9 mouse cellular contexts compared by ENCODE assay signal in the genomic region with DNA sequence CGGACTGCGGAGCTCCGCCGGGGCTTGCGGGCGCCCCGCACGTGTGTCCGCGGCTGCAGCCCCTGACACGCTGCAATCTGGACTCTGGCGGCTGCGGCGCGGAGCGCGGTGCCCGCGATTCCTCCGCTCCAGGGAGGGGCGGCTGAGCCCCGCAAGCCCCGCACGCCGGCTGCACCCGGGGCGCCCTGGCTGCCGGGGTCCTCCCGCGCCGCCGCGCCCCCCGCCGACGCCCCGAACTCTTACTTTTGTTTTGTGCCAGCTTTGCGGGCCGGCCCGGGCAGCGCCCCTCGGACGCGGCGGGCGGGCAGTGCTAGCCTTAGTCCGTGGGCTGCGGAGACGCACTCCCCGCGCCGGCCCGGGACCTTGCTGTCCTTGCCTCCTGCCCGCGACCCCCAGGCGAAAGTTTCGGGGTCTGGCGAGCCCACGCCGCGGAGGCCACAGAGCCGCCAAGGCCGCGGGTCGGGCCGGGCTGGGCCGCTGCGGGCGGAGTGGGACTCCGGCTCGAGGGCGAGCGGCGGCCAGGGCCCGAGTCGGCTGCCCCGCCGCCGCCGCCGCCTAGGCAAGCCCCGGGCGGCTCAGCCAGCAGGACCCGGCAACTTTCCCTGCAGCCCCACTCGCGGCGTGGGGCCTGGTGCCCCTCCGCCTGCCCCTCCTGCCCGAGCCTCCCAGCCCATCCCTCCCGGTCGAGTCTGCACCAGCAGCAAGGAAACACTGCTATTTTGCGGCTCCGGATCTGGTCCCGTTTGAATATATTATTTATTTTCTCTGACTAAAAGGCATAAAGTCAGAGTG. TPM values are rescaled to one million over a fixed set of nuclear protein-coding genes. Genes with fewer than 3 reads are reported as not detected.
DNase-seq lines count a peak whose midpoint lies in the region; ATAC-seq and TF ChIP-seq lines count a peak whose summit lies in the region.
"Had no signal": no experiment of that assay in that cellular context is flagged by ENCODE, and none has a peak within 500 bp of the region (broad histone marks: within the 10 kb centered on the region; RNA-seq: fewer than 3 reads in every experiment).

No protein-coding gene starts in this region.

- H3K4me1 ChIP-seq in kidney, adult 2 months (ENCODE audit: control insufficient read depth, insufficient read depth, low read length), result peaks cover 5% of the 10 kb centered on the region; the same call in 1 of the 2 replicates
- H3K4me1 ChIP-seq in embryonic facial prominence, embryonic 12.5 days, result peaks cover 21% of the 10 kb centered on the region
- H3K4me1 ChIP-seq in liver, embryonic 12.5 days, result peaks cover 18% of the 10 kb centered on the region
- peaks cover 32% of the 10 kb centered on the region for H3K4me1 ChIP-seq in neural tube, embryonic 15.5 days

- TF ChIP-seq POLR2A in kidney, adult 2 months (IDR thresholded peaks at IDR 0.05; ENCODE audit: low read depth, low read length), result no peak

- no peaks in the 10 kb centered on the region for H3K9me3 ChIP-seq in embryonic facial prominence, embryonic 12.5 days
- no peaks in the 10 kb centered on the region for H3K9me3 ChIP-seq in liver, embryonic 12.5 days (replicated peaks)
- no peaks in the 10 kb centered on the region for H3K9me3 ChIP-seq in neural tube, embryonic 15.5 days (replicated peaks)

- peak; percentile 45 for DNase-seq in kidney, adult 2 months
- DNase-seq in kidney, adult 8-10 months, result no peak
- DNase-seq in NIH3T3 (ENCODE audit: low read depth), result peak; percentile 62
- DNase-seq in heart, postnatal 14 days, result peak; percentile 54 to 66
- DNase-seq in right cerebral cortex, adult 18-20 months, result no peak

- H3K36me3 ChIP-seq in kidney, adult 2 months (ENCODE audit: control insufficient read depth, insufficient read depth, low read length), result peaks cover 3% of the 10 kb centered on the region; the same call in 1 of the 2 replicates
- peaks cover 10% of the 10 kb centered on the region for H3K36me3 ChIP-seq in embryonic facial prominence, embryonic 12.5 days
- peaks cover 5% of the 10 kb centered on the region; the same call in 1 of the 2 replicates for H3K36me3 ChIP-seq in liver, embryonic 12.5 days
- 0 out of 2 replicates have a peak, but pooled peaks cover 5% of the 10 kb centered on the region for H3K36me3 ChIP-seq in neural tube, embryonic 15.5 days

- H3K27me3 ChIP-seq in kidney, adult 2 months (replicated peaks; ENCODE audit: control insufficient read depth, insufficient read depth, low read length), result no peaks in the 10 kb centered on the region
- H3K27me3 ChIP-seq in embryonic facial prominence, embryonic 12.5 days, result peaks cover 4% of the 10 kb centered on the region; the same call in 1 of the 2 replicates
- peaks cover 77% of the 10 kb centered on the region for H3K27me3 ChIP-seq in liver, embryonic 12.5 days (replicated peaks)
- peaks cover 4% of the 10 kb centered on the region for H3K27me3 ChIP-seq in neural tube, embryonic 15.5 days (replicated peaks)

- peak overlapping the region; percentile 100 for H3K4me3 ChIP-seq in kidney, adult 2 months (ENCODE audit: insufficient read depth, low read depth, low read length)
- H3K4me3 ChIP-seq in embryonic facial prominence, embryonic 12.5 days, result peak overlapping the region; percentile 96
- H3K4me3 ChIP-seq in liver, embryonic 12.5 days, result peak overlapping the region; percentile 64
- H3K4me3 ChIP-seq in neural tube, embryonic 15.5 days (replicated peaks), result peak overlapping the region; percentile 78

- peak overlapping the region; percentile 75 for H3K27ac ChIP-seq in kidney, adult 2 months (ENCODE audit: insufficient read depth, low read depth, low read length)
- H3K27ac ChIP-seq in embryonic facial prominence, embryonic 12.5 days, result peak overlapping the region; percentile 95
- peak overlapping the region; percentile 41 for H3K27ac ChIP-seq in liver, embryonic 12.5 days
- peak overlapping the region; percentile 86 for H3K27ac ChIP-seq in neural tube, embryonic 15.5 days (replicated peaks)

- ATAC-seq in embryonic facial prominence, embryonic 12.5 days (ENCODE audit: insufficient number of reproducible peaks, insufficient read depth, low FRiP score, low TSS enrichment), result 0 out of 2 replicates have a peak, but pooled peaks have one; percentile 5
- ATAC-seq in liver, embryonic 12.5 days, result no peak
- peak; percentile 54 for ATAC-seq in neural tube, embryonic 15.5 days (ENCODE audit: low FRiP score)

- intact Hi-C loops in heart, postnatal 14 days (cut with DNase I), result loop anchor here (2.0 to 5.0 kb wide), 7 partner anchors 39 to 544 kb away; no protein-coding TSS in a partner anchor

- H3K4me2 ChIP-seq in embryonic facial prominence, embryonic 12.5 days (replicated peaks), result peak overlapping the region; percentile 77
- H3K4me2 ChIP-seq in liver, embryonic 12.5 days, result peak overlapping the region; percentile 75
- H3K4me2 ChIP-seq in neural tube, embryonic 15.5 days, result peak overlapping the region; percentile 65

- no peak for TF ChIP-seq CTCF in kidney, adult 2 months (conservative IDR thresholded peaks at IDR 0.05; ENCODE audit: insufficient read depth, insufficient read length, low read depth, low read length)

- H3K9ac ChIP-seq in embryonic facial prominence, embryonic 12.5 days, result peak overlapping the region; percentile 99
- peak overlapping the region; percentile 74 for H3K9ac ChIP-seq in liver, embryonic 12.5 days
- peak overlapping the region; percentile 75 for H3K9ac ChIP-seq in neural tube, embryonic 15.5 days (replicated peaks)

- WGBS in kidney, adult 2 months, result under 1% methylated on average over 94 of the region's 94 CpGs
- WGBS in embryonic facial prominence, embryonic 12.5 days, result 1% methylated on average over 80 of the region's 94 CpGs
- under 1% methylated on average over 92 of the region's 94 CpGs for WGBS in liver, embryonic 12.5 days (ENCODE audit: insufficient replicate concordance)
- WGBS in neural tube, embryonic 15.5 days, result under 1% methylated on average over 85 of the region's 94 CpGs

RNA-seq across cellular contexts. Expression of a gene that starts 0.5 kb away (rescaled TPM):
- 0.10 and 0.45 TPM in 2 replicates for polyA plus RNA-seq in kidney, adult 2 months (2012; rRNA removed)
- 7.5 and 8.7 TPM in 2 replicates for polyA plus RNA-seq in embryonic facial prominence, embryonic 12.5 days (2016; fragmentation: Nextera tagmentation; extraction: Ambion mirVana)
- total RNA-seq in heart, postnatal 14 days (2021), result not detected
- polyA plus RNA-seq in liver, embryonic 12.5 days (2016; fragmentation: Nextera tagmentation; extraction: Ambion mirVana), result 0.23 TPM in 1 of 2 replicates, not detected in the other
- 13.5 and 18.4 TPM in 2 replicates for polyA plus RNA-seq in neural tube, embryonic 15.5 days (2015; fragmentation: Nextera tagmentation; extraction: Ambion mirVana)
- total RNA-seq: neutrophil, adult 5-6 weeks had no signal

RNA-seq across cellular contexts. Expression of a gene that starts 5.9 kb away (rescaled TPM):
- polyA plus RNA-seq in kidney, adult 2 months (2012; rRNA removed), result 46.5 and 47.1 TPM in 2 replicates
- 51.0 and 51.5 TPM in 2 replicates for polyA plus RNA-seq in embryonic facial prominence, embryonic 12.5 days (2016; fragmentation: Nextera tagmentation; extraction: Ambion mirVana)
- 100 to 1,000 TPM; 159 to 170 TPM for total RNA-seq in heart, postnatal 14 days (2021)
- polyA plus RNA-seq in liver, embryonic 12.5 days (2016; fragmentation: Nextera tagmentation; extraction: Ambion mirVana), result 3.8 and 4.5 TPM in 2 replicates
- 36.0 and 38.5 TPM in 2 replicates for polyA plus RNA-seq in neural tube, embryonic 15.5 days (2015; fragmentation: Nextera tagmentation; extraction: Ambion mirVana)

Comparison
In these comparisons a context has a peak if more than half of its experiments do, and no peak if none do; other contexts are left out.
1. DNase-seq: peak in kidney, adult 2 months (single experiment), NIH3T3 (single experiment) and heart, postnatal 14 days (2 of 2); none in kidney, adult 8-10 months (0 of 2) and right cerebral cortex, adult 18-20 months (single experiment).
2. H3K27ac ChIP-seq: peak in every context shown above with its lines; median percentile 95 in embryonic facial prominence, embryonic 12.5 days; 86 in neural tube, embryonic 15.5 days; 75 in kidney, adult 2 months; 41 in liver, embryonic 12.5 days.
3. Peak in every context shown above with its lines, with median percentiles within 50 percentile points of each other: H3K4me3 ChIP-seq, H3K4me2 ChIP-seq and H3K9ac ChIP-seq.